Mouse (Mus musculus) embryonic facial prominence, embryonic 10.5 days (tissue): ENCODE data around the gene Adra1d. TPM values are rescaled to one million over a fixed set of nuclear protein-coding genes. Genes with fewer than 3 reads are reported as not detected.

Source experiments
- DNase-seq: peaks from one replicate; pipeline ENCODE4 v3.0.0-alpha.2; 2017; ENCODE audit warnings: low spot score
- H3K27ac ChIP-seq: fragments of 300-500 bp; sonication (generic); replicated peaks from 2 replicates; pipeline ENCODE4 v1.5.1; 2016; ENCODE audit warnings: mild to moderate bottlenecking
- H3K27me3 ChIP-seq: fragments of 300-500 bp; sonication (generic); replicated peaks from 2 replicates; pipeline ENCODE4 v1.6.1; 2016; ENCODE audit warnings: low read depth, mild to moderate bottlenecking; ENCODE audit not compliant: poor library complexity, severe bottlenecking
- H3K36me3 ChIP-seq: fragments of 300-500 bp; sonication (generic); replicated peaks from 2 replicates; pipeline ENCODE4 v1.6.1; 2016; ENCODE audit warnings: mild to moderate bottlenecking, moderate library complexity
- H3K4me1 ChIP-seq: fragments of 300-500 bp; sonication (generic); 2 replicates; pipeline ENCODE4 v1.6.1; 2016
- H3K4me3 ChIP-seq: fragments of 300-500 bp; sonication (generic); 2 replicates; pipeline ENCODE4 v1.5.1; 2016; ENCODE audit warnings: mild to moderate bottlenecking, moderate library complexity
- H3K9me3 ChIP-seq: fragments of 300-500 bp; sonication (generic); 2 replicates; pipeline ENCODE4 v1.6.1; 2016; ENCODE audit warnings: mild to moderate bottlenecking
- WGBS: fragments of 180-500 bp; shearing (Covaris S2); methylation state at CpG from one replicate; pipeline ENCODE4 v1.1.7; 2016; 5-methylcytosine and 5-hydroxymethylcytosine counted together
- polyA plus RNA-seq: library from polyadenylated mRNA; unstranded; fragments of >200 nt; fragmentation: Nextera tagmentation; extraction: Ambion mirVana; gene quantifications from 2 replicates; pipeline ENCODE4 v1.2.1, GENCODE M21; 2016

The Adra1d gene
- polyA plus RNA-seq, 1 experiment from 2014 or later: not detected

DNA sequence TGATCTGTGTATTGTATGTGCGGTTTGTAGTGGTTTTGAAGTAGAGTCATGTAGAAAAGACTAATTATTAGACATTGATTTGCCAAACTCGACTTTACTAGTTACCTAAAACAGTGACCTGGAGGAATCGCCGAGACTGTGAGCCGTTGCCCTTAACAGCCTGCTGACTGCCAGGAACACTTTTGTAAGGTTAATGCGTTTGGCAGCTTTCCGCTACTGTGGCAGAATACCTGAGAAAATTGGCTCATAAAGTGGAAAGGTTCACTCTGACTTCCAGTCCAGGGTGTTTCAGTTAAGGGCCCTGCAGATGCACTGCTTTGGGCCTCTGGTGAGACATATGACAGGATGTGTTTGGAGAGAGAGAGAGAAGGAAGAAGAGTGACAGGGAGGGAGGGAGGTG lies 30.8 kb downstream of the Adra1d start:
- WGBS: 85% methylated on average over 7 of the region's 7 CpGs
- Histone ChIP-seq H3K27ac (no peak overlapping the region), H3K36me3 (no peaks in the 10 kb centered on the region), H3K27me3 (0 out of 2 replicates have a peak, but pooled peaks cover 4% of the 10 kb centered on the region), H3K9me3 (no peaks in the 10 kb centered on the region), H3K4me3 (no peak overlapping the region), H3K4me1 (0 out of 2 replicates have a peak, but pooled peaks cover 4% of the 10 kb centered on the region)
- DNase-seq: no peak

DNA sequence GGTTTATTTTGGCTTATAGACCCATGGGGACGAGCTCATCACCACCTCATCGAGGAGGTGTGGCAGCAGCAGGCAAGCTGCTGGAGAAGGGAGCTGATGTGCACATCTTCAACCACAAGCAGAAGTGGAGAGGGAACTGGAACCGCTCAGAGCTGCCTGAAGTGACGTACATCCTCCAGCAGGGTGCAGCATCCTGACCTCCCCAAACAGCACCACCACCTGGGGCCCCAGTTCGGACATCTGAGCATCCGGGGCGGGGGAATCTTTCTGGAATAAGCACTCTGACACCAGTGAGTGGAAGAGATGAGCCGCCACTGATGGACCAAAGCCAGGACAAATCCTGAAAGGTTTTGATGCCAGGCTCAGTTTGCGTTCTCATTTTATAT lies 31.5 kb downstream of the Adra1d start:
- Histone ChIP-seq H3K27me3 (0 out of 2 replicates have a peak, but pooled peaks cover 4% of the 10 kb centered on the region), H3K36me3 (no peaks in the 10 kb centered on the region), H3K4me1 (0 out of 2 replicates have a peak, but pooled peaks cover 4% of the 10 kb centered on the region), H3K9me3 (no peaks in the 10 kb centered on the region), H3K27ac (no peak overlapping the region), H3K4me3 (no peak overlapping the region)
- 24% methylated on average over 9 of the region's 9 CpGs for WGBS
- DNase-seq: peak; percentile 65

DNA sequence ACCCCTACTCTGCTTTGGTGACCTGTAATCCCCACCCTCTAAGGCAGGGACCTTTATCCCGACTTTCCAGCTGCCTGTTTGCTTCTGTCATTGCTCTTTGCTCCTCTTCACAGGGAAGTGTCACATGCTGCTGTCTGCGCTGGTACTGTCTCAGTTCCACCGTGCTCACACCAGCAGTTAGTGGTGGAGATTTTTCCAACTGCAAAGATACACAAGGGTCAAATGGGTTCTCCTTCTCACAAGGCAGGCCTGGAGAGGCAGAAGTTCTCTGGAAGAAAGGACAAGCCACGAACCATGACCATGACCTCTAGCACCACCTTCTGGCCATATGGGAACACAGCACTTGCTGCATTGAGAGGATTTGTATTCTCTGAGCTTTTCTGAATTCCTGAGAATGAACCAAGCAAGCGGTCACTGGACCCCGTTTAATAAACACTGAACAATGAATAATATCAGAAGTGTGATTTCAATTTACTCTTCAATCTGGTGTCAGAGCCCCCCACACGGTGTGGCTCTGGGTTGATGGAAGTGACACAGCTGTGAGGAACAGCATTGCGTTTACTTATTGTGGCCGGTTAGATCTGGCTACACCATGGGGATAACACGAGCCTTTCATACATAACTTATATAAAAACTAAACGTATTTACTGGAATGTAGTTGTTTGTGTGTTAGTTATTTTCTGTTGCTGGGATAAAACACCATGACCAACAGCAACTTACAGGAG lies 32.0 kb downstream of the Adra1d start:
- H3K9me3 ChIP-seq: no peaks in the 10 kb centered on the region
- WGBS: 39% methylated on average over 11 of the region's 11 CpGs

DNA sequence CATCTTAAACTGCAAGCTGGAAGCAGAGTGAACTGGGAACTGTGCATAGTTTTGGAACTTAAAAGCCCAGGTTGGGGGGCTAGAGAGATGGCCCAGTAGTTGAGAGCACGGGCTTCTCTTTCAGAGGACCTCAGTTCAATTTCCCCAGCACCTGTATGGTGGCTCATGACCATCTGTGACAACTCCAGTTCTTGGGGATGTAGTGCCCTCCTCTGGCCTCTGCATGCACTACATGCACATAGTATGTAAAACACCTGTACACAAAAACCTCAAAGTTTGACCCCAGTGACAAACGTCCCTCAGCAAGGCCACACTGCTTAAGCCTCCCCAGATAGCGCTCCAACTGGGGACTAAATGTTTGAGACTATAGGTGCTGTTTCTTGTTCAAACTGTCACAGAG lies 35.0 kb downstream of the Adra1d start:
- DNase-seq: peak; percentile 38

More for the DNA sequence above, 32.0 kb downstream of the Adra1d start:
- Histone ChIP-seq H3K4me1 (0 out of 2 replicates have a peak, but pooled peaks cover 4% of the 10 kb centered on the region), H3K4me3 (no peak overlapping the region), H3K27me3 (0 out of 2 replicates have a peak, but pooled peaks cover 4% of the 10 kb centered on the region), H3K27ac (no peak overlapping the region), H3K36me3 (no peaks in the 10 kb centered on the region)
- DNase-seq: peak; percentile 74

DNA sequence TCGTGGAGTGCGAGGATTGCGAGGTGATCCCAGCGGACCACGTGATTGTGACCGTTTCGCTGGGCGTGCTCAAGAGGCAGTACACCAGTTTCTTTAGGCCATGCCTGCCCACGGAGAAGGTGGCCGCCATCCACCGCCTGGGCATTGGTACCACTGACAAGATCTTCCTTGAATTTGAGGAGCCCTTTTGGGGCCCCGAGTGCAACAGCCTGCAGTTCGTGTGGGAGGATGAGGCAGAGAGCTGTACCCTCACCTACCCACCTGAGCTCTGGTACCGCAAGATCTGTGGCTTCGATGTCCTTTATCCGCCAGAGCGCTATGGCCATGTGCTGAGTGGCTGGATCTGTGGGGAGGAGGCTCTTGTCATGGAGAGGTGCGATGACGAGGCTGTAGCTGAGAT lies 41.3 kb downstream of the Adra1d start:
- no peak overlapping the region for H3K27ac ChIP-seq
- no peaks in the 10 kb centered on the region for H3K4me1 ChIP-seq
- H3K27me3 ChIP-seq: no peaks in the 10 kb centered on the region
- no peak for DNase-seq
- H3K9me3 ChIP-seq: no peaks in the 10 kb centered on the region
- H3K4me3 ChIP-seq: no peak overlapping the region
- 95% methylated on average over 19 of the region's 19 CpGs for WGBS
- peaks cover 27% of the 10 kb centered on the region for H3K36me3 ChIP-seq

More for the DNA sequence above, 35.0 kb downstream of the Adra1d start:
- Histone ChIP-seq H3K27me3 (0 out of 2 replicates have a peak, but pooled peaks cover 4% of the 10 kb centered on the region), H3K4me1 (0 out of 2 replicates have a peak, but pooled peaks cover 4% of the 10 kb centered on the region), H3K36me3 (no peaks in the 10 kb centered on the region), H3K4me3 (no peak overlapping the region), H3K27ac (no peak overlapping the region), H3K9me3 (no peaks in the 10 kb centered on the region)
- WGBS: 51% methylated on average over 3 of the region's 3 CpGs

DNA sequence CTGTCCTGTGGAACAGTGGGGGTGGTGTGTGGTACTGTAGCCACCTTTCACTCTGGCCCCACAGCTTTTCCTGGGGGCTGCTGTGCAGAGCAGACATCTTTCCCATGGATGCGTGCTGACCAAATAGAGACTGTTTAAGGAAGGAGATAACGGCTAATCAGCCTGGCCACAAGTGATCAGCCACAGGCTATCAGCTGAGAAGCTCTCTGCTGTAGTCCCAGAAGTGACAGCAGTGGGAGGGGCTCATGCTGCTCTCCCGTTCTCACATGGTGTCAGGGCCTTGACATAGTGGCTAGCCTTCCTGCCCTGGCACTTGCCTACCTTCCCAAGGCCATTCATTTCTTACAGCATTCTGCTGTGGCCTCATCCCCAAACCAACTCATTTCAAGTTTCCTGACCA lies 43.3 kb downstream of the Adra1d start:
- WGBS: 61% methylated on average over 3 of the region's 3 CpGs
- no peak for DNase-seq
- Histone ChIP-seq H3K4me1 (no peaks in the 10 kb centered on the region), H3K9me3 (no peaks in the 10 kb centered on the region), H3K36me3 (peaks cover 27% of the 10 kb centered on the region), H3K27ac (no peak overlapping the region), H3K4me3 (no peak overlapping the region), H3K27me3 (no peaks in the 10 kb centered on the region)

DNA sequence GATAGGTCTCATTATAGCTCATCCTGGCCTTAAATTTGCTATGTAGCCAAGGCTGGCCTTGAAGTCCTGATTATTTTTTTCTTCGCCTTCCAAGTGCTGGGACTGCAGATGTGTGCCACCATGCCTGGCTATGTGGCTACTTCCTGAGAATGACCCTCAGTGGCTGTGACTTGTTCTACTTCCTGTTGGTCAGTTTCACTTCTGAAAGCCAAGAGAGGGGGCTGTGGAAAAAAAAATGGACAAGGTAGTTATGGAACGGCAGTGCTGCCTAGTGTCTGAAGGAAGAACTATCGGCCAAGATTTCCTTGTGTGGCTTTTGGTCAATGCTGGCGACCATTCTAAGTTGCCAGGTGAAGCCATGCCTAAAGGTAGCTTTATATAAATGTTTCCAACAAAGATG lies 44.5 kb downstream of the Adra1d start:
- H3K9me3 ChIP-seq: no peaks in the 10 kb centered on the region
- 88% methylated on average over 4 of the region's 4 CpGs for WGBS
- H3K27me3 ChIP-seq: no peaks in the 10 kb centered on the region
- H3K27ac ChIP-seq: no peak overlapping the region
- DNase-seq: no peak
- H3K36me3 ChIP-seq: peaks cover 27% of the 10 kb centered on the region
- H3K4me1 ChIP-seq: no peaks in the 10 kb centered on the region
- H3K4me3 ChIP-seq: no peak overlapping the region

DNA sequence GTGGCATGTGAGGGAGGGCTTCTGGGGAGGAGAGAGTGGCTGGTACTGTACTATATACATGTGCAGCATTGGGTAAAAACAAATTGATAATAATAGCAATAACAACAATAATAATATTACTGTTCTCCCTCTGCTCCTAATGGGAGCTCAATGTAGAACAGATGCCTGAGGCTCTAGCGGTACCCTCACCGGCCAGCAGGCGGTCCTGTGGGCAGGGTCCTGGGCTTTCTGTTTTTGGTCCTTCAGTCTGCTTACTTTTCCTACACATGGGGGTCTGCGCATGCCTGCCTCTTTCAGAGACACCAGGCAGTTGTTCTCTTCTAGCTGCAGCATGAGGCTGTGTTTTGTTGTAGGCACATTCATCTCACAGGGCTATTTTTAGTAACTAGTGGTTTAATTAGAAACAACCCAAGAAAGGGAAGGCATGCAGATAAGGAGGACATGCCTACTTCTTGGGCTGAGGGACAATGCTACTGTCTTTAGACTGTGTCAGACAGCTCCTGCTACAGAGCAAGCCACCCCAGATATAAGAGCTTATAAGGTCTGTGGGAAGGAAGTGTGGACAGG lies 47.9 kb downstream of the Adra1d start:
- Histone ChIP-seq H3K27me3 (no peaks in the 10 kb centered on the region), H3K4me1 (peaks cover 14% of the 10 kb centered on the region), H3K9me3 (no peaks in the 10 kb centered on the region), H3K4me3 (no peak overlapping the region), H3K36me3 (peaks cover 8% of the 10 kb centered on the region), H3K27ac (no peak overlapping the region)
- 84% methylated on average over 4 of the region's 4 CpGs for WGBS
- no peak for DNase-seq

DNA sequence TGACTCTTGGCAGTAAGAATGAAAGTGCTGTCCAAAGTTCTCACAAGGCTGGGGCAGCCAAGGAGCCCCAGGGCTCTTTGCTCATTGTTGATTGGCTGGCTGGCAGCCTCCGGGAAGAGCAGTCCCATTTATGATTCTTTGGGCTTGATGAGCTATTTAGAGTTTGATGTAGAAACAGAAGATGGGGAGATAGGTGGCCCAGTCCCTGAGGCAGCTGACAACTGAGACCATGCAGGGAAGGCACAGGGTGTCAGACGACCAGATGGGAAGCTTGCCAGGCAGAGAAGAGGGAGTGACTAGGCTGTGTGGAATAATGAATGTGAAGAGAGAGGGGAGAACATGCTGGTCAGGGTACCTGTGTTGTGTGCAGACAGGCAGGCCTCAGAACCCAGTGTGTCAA lies 48.6 kb downstream of the Adra1d start:
- H3K4me3 ChIP-seq: no peak overlapping the region
- WGBS: 55% methylated on average over 2 of the region's 2 CpGs
- no peaks in the 10 kb centered on the region for H3K27me3 ChIP-seq
- H3K27ac ChIP-seq: no peak overlapping the region
- H3K9me3 ChIP-seq: no peaks in the 10 kb centered on the region
- DNase-seq: no peak
- H3K36me3 ChIP-seq: peaks cover 8% of the 10 kb centered on the region
- peaks cover 21% of the 10 kb centered on the region for H3K4me1 ChIP-seq

DNA sequence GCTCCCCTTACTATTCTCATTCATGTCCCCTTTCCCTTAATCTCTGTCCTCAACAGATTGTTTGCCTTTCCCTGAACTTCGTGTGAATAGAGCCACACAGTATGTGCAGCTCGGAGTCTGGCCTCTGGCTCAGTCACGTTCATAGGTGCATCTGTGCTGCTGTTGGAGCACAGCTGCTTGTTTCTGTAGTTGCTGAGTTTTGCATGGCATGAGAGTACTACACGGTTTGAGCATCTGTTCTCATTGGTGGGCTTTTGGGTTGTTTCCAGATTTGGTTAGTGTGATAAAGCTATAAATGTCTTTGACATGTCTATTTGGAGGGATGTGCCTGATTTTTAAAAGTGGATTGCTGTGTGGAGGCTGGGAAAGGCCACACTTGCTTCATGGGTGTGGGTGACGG lies 51.6 kb downstream of the Adra1d start:
- no peak for DNase-seq
- Histone ChIP-seq H3K36me3 (no peaks in the 10 kb centered on the region), H3K4me3 (no peak overlapping the region), H3K27ac (no peak overlapping the region), H3K27me3 (no peaks in the 10 kb centered on the region), H3K4me1 (peaks cover 48% of the 10 kb centered on the region), H3K9me3 (no peaks in the 10 kb centered on the region)
- 75% methylated on average over 5 of the region's 5 CpGs for whole genome bisulfite sequencing

DNA sequence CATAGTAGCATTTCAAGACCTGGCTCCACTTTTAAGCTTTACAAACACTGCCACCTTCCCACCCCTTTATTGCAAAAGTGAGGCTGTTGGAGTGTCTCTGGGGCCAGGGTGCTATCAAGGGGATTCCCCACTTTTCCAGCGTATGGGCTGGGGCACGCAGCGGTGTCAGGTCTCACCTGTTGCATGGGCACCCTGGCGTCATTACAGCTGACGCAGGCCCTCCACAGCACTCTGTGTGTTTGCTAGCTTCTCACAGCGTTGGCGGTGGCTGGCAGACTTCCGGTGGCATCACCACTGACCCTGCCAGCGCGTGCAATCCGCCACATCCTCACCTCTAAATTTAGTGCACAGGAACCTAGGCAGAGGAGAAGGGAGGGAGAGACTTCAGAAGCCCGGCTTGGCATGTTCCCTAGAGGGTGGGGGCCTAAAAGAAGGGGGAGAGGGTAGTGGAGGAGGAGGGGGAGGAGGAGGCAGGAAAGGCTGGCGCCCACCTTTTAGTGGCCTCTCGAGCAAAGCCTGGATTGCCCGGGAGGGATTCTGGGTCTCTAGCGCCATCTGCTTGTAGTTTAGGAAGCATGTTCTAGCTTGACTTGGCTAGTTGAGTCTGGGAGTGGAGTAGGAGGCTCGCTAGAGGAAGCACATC lies 52.3 kb downstream of the Adra1d start:
- Histone ChIP-seq H3K36me3 (no peaks in the 10 kb centered on the region), H3K4me3 (peak overlapping the region; percentile 47), H3K27ac (peak overlapping the region; percentile 79), H3K9me3 (no peaks in the 10 kb centered on the region), H3K4me1 (peaks cover 56% of the 10 kb centered on the region), H3K27me3 (no peaks in the 10 kb centered on the region)
- peak; percentile 81 for DNase-seq
- 20% methylated on average over 17 of the region's 17 CpGs for WGBS

DNA sequence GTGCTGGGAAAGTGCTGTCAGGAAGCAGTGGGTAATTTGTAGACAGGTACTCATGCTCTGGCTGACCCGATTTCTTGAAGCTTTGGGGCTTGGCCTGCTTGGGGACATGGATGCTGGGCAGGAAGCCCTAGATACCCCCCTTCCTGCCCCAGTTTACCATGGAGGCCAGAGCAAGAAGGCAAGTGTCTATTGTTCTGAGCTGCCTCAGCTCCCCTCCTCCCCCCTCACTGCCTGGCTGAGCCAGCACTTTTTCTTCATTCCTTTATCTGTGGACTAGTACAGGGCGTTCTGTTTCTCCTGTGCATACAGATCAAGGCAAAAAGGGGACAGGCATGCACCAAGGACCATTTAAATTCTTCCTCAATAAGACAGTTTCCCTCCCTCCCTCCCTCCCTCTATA lies 53.6 kb downstream of the Adra1d start:
- Histone ChIP-seq H3K4me1 (peaks cover 57% of the 10 kb centered on the region), H3K4me3 (no peak overlapping the region), H3K36me3 (no peaks in the 10 kb centered on the region), H3K27ac (peak overlapping the region; percentile 45), H3K9me3 (no peaks in the 10 kb centered on the region), H3K27me3 (no peaks in the 10 kb centered on the region)
- DNase-seq: no peak
- 42% methylated on average over 2 of the region's 2 CpGs for WGBS
